Mouse (Mus musculus) inflammation-experienced regulatory T-cells, adult 6 months (primary cell): ENCODE measurements around the gene Cebpa. TPM values are rescaled to one million over a fixed set of nuclear protein-coding genes. Genes with fewer than 3 reads are reported as not detected.

Experiments used
- ATAC-seq: one replicate; pipeline ENCODE4 v1.8.0; 2017
- polyA plus RNA-seq, 3 experiments: library from polyadenylated mRNA; unstranded; fragments of 100-300 nt; shearing (Covaris generic); gene quantifications; one replicate each; pipeline ENCODE4 v1.2.1; 2017

Gene Cebpa
- 1 to 10 TPM in 2 of 3 experiments, under 1 TPM in 1; 0.38 to 2.4 (median 2.3) TPM for polyA plus RNA-seq

DNA sequence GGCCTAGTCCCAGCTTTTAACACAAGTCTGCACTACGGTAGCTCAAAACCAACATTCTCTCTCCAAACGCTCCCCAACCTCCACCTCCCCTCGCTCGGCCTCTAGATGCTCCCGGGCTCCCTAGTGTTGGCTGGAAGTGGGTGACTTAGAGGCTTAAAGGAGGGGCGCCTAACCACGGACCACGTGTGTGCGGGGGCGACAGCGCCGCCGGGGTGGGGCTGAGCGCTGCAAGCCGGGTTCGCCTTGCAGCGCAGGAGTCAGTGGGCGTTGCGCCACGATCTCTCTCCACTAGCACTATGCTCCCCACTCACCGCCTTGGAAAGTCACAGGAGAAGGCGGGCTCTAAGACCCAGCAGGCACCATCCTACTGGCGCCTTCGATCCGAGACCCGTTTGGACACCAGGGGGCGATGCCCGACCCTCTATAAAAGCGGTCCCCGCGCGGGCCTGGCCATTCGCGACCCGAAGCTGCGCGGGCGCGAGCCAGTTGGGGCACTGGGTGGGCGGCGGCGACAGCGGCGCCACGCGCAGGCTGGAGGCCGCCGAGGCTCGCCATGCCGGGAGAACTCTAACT is at the start of gene Cebpa:
Gene Cebpa, plus strand, starts transcription at position 453 of the 573 bp plus-strand sequence.
- peak; percentile 79 for ATAC-seq

- no peak for ATAC-seq
Observed at GRCm38 (mm10) chr7:35076645-35077044, 42.4 kb upstream of the Cebpa start.

GRCm38 (mm10) chr7:35080843-35081338 is 38.2 kb upstream of the Cebpa start:
- no peak for ATAC-seq

GRCm38 (mm10) chr7:35081406-35082104 is 37.5 kb upstream of the Cebpa start:
- no peak for ATAC-seq

GRCm38 (mm10) chr7:35084565-35085360 is 34.3 kb upstream of the Cebpa start:
- no peak for ATAC-seq

DNA sequence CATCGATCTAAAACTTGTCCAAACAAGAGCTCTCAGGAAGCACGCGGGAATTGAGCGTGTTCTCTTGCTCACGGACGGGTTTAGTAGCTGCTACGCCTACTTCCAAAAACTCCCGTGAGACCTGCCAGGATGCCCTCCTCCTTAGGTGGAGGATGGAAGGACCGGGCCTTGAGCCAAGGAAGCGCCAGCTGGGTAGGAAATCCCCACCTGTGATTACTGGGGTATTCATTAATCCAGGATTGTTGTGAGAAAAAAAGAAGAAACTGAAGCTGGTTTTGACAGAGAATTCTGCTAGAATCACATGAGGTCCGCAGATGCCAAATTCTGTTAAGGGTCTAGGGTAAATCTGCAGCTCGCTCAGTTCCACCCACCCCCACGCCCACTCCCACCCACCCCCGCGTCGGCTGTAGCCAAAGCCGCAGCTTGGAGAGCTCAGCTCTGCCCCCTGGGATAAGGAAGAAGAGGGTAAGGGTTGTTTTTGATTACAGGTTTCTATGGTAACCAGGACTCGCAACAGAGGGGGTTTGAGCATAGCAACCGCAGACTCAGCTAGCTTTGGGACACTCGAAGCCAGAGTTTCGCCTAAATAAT is 32.7 kb upstream of the Cebpa start:
- ATAC-seq: no peak

DNA sequence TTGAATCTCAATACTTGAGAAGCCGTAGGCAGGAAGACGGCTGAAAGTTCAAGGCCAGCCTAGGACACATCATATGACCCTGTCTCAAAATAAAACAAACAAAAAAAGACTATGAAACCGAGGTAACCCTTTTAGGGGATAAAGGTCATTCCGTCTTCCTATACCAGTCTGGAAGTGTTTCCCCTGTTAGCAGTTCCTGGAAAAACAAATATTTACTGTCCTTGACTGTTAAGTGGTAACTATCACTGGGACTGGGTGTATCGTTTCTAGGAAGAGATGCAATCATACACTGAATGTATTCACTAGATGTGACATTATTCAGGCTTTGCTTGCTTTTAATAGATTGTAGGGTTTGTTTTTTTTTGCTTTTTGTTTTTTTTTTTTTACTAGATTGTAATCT is 28.5 kb upstream of the Cebpa start:
- no peak for ATAC-seq

GRCm38 (mm10) chr7:35094975-35095678 is 24.0 kb upstream of the Cebpa start:
- no peak for ATAC-seq

DNA sequence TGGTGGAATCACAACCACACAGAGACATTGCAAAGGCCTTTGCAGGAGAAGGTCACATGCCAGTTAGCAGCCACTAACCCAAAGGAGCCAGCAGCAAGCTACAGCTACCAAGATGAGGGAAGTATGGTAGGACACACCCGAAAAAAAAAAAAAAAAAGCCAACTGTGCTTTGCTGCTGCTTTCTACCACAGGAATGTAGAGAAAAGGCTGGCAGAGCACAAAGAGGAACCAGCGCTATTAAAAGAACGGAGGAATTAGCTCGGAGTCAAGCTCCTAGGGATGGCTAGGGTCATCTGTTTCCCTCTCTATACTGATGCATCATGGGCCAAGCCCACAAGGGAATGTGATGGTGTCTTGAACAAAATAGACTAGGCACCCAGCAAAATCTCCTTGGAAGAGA is 20.3 kb upstream of the Cebpa start:
- no peak for ATAC-seq

DNA sequence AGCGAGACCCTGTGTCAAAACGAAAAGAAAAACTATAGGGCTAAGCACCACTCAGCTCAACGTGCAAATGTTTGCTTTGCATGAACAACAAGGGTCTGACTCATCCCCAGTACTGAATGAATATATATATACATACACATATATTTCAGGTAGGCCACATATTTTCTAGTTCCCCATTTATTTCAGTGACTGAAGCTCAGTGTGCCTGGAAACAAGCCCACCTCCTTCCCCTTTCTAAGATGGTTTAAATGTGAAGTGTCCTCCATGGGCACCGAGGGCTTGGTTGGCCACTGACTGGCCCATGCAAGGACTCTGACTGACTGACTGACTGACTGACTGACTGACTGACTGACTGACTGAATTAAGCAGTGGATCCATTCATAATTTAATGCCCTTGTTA is 19.6 kb upstream of the Cebpa start:
- ATAC-seq: no peak

DNA sequence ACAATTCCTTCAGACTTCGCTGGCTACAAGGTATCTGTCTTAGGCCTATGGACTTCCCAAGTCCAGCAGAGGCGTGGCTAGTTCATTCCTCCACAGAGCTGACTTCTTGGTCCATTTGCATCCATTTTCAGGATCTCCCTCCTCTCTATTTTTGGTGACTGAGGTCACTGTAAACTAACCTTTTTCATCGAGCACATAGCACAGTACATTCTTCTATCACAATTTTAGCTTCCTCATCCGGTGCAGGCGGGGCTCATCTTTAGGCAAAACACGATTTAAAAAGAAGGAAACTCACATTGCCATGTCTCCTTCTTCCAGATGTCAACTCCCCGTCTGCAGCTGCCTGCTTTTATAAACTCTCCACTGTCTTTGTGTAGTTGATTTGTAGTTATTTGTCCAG is 12.5 kb upstream of the Cebpa start:
- ATAC-seq: no peak

GRCm38 (mm10) chr7:35107630-35108029 is 11.5 kb upstream of the Cebpa start:
- ATAC-seq: no peak

DNA sequence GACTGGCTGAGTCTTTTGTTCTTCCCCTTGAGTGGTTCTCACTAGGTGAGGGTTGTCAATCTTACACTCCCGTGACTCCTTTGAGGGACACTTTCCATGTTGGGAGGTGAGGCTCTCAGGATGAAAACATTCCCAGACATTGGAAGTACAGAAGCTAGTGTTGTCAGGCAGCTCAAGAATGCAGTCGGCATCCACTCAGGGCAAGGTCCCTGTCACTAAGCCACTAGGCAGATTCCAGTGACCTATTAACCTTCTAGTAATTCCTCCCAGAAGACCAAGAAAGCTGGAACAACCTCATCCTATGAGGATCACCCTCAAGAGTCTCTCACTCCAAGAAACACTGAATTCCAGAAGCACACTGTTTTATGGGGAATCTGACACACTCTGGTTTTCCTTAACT is 11.0 kb upstream of the Cebpa start:
- no peak for ATAC-seq

DNA sequence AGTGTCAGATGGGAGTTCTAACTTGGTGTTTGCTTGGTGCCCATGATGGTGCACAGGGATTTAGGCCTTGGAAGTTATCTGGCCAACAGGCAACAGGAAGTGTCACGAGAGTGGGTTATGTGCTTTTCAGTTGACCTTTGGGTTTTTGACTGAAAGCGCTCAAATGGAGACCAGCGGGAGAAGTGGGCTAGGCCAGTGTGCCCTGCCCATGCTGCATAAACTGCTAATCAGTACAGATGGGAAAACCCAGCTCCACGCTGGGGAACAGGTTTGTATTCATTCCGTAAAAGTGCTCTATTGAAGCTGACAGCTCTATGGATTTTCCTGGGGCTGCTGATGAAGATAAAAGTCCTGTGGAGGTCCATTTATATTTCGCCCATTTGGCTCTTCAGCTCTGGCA is 10.4 kb upstream of the Cebpa start:
- no peak for ATAC-seq

GRCm38 (mm10) chr7:35113136-35113535 is 6.0 kb upstream of the Cebpa start:
- no peak for ATAC-seq

DNA sequence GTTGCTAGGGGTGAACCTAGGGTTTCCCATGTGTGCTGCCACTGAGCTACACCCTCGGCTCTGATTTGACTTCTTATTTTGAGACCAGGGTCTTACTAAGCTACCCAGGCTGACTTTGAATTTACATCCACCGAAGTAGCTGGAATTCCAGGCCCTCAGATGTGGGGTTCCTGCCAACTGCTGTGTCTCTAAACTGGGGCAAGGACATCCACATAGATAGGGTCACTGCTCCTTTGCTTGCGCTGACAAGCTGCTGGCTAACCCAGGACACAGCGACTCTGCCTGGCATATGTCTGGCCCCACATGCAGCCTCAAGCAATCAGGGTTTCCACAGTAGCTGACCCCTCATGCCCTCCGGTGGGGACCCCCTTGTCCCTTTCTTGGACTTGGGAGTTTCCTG is 5.4 kb upstream of the Cebpa start:
- no peak for ATAC-seq

GRCm38 (mm10) chr7:35116524-35116923 is 2.6 kb upstream of the Cebpa start:
- no peak for ATAC-seq

DNA sequence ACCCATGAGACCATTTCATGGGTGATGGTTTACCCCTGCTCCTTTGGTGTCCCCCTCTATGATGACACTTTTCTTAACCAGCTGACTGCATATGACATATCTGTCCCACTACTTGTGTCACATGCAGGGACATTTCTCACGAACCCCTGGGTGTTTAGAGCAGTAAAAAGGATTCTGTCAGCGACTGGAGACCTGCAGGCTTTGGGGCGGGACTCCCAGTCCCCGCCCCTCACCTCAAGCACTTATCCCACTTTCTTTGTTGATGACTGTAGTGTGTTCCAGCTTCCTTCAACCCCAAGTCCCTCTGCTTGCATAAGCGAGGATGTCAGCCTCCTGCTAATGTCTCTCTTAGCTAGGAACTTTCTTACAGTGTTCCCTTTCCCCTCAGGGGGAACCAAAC is 2.0 kb upstream of the Cebpa start:
- ATAC-seq: no peak

GRCm38 (mm10) chr7:35117761-35118098 is 1.4 kb upstream of the Cebpa start:
- ATAC-seq: no peak

DNA sequence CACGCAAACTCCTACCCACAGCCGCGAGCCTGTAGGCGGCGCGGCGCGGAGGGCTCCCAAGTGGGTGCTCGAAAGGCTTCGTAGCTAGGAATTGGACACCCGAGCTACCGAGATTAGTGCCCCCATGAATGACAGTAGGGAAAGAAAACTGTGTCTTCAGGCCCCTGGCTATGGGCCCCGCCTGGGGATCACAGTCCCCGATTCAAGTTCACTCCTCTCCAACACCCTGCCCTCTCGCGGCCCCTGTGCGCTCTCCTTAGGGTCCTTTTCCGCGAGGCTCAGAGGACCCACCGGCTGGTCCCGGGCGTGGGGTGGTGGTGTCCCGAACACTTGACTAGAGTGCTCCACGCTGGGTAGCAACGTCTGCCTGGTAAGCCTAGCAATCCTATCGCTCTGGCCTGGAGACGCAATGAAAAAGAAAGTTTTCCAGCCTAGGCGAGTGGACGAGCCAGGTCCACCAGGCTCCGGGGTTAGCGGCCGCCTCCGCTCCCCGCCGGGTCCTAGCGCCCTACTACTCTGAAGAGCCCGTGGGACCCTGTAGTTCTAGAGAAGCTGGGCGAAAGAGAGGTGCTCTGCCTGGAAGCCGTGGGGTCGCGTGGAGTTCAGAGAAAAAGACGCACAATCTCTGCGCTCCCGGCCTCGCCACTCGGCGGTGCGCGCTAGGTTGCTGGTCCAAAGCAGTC is 853 bp upstream of the Cebpa start:
- ATAC-seq: peak; percentile 48

DNA sequence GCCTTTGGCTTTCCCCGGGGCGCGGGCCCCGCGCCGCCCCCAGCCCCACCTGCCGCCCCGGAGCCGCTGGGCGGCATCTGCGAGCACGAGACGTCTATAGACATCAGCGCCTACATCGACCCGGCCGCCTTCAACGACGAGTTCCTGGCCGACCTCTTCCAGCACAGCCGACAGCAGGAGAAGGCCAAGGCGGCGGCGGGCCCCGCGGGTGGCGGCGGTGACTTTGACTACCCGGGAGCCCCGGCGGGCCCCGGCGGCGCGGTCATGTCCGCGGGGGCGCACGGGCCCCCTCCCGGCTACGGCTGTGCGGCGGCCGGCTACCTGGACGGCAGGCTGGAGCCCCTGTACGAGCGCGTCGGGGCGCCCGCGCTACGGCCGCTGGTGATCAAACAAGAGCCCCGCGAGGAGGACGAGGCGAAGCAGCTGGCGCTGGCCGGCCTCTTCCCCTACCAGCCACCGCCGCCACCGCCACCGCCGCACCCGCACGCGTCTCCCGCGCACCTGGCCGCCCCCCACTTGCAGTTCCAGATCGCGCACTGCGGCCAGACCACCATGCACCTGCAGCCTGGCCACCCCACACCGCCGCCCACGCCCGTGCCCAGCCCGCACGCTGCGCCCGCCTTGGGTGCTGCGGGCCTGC is 533 bp downstream of the Cebpa start:
- peak; percentile 7 for ATAC-seq
